Mouse (Mus musculus): Measurements from ENCODE around the gene Gadd45gip1. TPM values are rescaled to one million over a fixed set of nuclear protein-coding genes. Genes with fewer than 3 reads are reported as not detected.
"Not testable (repeated sequence)": the region's sequence is repeated elsewhere in the genome, so short reads cannot be mapped to it uniquely, and the experiment has no call there.

The Gadd45gip1 gene
- total RNA-seq, 1 experiment from 2014 or later: 14.1 TPM

DNA sequence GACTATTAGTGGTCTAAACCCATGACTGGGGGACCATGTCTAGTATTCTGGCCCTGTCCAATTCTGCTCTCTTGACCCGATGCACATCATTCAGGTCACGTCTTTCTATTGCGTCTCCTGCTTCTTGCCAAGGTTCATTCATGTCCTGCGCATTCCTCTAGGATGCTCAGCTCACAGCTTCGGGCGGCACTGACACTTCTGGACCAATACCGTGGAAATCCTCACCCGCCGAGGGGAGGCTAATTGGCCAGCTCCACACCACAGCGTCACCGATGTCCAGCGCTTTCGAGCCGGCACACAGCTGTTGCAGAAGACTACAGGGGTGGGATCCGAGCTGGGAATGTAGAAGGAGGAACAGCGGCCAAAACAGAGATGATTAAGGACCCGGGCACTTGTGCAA lies 15.2 kb upstream of the Gadd45gip1 start:
- no peak for ATAC-seq (ENCODE audit: extremely low read depth, insufficient number of reproducible peaks, low FRiP score, poor library complexity, severe bottlenecking)

DNA sequence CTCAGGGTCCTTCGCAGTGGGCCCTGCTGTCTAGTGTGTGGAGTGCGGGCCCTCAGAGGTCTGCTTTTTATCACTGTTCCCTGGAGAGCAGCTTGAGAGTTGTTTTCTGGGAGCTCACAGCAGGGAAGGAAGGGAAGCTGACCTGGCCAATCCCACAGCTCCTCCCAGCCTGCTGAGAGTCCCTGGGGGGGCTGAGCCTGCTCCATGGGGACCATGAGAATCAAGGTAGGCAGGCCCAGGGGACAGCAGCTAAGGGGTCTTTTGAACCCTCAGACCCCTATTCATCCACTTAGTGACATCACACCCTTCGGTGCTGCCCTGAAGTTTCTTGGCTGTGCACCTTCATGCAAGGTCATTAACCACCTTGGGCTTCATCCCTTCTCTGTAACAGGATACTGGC lies 8.6 kb upstream of the Gadd45gip1 start, which contains the start of gene Dand5:
TSS of gene Dand5 (minus strand) at position 101 of the 400 bp plus-strand sequence.
- no peak for ATAC-seq (ENCODE audit: extremely low read depth, insufficient number of reproducible peaks, low FRiP score, poor library complexity, severe bottlenecking)

DNA sequence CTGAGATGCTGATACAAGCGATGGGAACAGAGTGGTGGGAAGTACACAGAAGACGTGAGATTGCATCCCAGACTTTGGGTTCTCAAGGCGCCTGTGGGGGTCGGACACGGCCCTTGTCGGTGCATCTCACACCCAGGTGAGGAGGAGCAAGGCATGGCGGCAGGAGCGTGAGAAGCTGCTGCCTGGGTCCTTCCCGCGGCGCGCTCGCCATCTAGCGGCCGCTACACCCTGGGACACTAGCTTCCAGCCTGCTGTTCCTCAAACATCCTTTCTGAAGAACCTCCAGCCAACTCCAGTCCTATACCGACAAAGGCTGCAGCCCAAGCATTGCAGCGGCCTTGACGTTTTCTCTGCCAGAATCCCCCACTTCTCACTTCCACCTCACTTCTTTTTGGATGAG lies 7.7 kb upstream of the Gadd45gip1 start:
- peak; percentile 80 for ATAC-seq (ENCODE audit: extremely low read depth, insufficient number of reproducible peaks, low FRiP score, poor library complexity, severe bottlenecking)

DNA sequence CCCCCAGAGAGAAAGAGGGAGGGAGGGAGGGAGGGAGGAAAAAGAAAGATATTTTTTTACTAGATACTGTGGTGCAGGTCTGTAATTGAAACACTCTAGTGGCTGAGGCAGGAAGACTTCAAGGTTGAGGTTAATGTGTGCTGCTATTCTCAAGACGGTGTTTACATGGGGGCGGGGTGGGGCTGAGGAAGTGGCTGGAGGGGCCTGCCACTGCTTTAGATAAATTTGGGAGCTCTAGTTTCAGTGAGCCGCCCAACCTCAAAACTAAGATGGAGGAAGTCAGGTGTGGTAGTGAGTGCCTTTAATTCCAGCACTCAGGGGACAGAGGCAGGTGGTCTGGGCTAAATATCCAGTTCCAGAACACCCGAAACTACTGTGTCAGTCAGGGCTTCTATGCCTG lies 5.7 kb upstream of the Gadd45gip1 start:
- ATAC-seq (ENCODE audit: extremely low read depth, insufficient number of reproducible peaks, low FRiP score, poor library complexity, severe bottlenecking): peak; percentile 22; the same call in 1 of the 2 replicates

DNA sequence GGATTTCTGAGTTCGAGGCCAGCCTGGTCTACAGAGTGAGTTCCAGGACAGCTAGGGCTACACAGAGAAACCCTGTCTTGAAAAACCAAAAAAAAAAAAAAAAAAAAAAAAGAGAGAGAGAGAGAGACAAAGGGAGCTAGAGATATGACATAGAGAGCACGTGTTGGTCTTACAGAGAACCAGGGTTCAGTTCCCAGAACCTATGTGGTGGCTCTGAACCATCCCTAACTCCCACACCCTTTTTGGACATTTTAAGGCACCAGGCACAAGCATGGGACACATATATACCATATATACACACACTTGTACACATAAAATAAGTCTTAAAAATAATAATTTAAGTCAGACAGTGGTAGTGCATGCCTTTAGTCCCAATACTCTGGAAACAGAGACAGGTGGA lies 4.8 kb upstream of the Gadd45gip1 start:
- ATAC-seq (ENCODE audit: extremely low read depth, insufficient number of reproducible peaks, low FRiP score, poor library complexity, severe bottlenecking): not testable (repeated sequence)

DNA sequence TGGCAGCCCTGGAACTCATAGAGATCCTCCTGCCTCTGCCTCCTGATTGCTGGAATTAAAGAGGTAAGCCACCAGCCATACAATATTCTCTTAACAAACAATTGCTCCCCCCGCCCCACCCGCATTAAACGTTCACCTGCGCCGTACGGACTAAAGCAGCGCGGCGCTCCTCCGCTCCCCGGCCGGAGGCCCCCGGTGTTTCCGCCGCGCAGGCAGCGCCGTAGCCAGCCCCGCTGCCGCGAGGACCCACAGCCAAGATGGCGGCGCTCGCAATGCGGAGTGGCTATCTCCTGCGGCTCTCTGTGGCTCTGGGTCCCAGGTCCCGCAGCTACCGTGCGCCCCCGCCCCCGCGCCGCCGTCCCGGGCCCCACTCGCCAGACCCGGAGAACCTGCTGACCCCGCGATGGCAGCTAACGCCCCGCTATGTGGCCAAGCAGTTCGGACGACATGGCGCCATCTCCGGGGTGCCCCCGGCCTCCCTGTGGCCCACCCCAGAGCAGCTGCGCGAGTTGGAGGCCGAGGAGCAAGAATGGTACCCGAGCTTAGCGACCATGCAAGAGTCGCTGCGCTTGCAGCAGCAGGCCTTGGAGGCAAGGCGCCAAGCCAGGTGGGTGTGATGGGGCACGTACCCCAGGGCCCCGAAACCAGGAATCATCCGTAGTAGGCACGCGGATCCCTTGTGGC lies 854 bp downstream of the Gadd45gip1 start:
- peak; percentile 68 for ATAC-seq (ENCODE audit: extremely low read depth, insufficient number of reproducible peaks, low FRiP score, poor library complexity, severe bottlenecking)

DNA sequence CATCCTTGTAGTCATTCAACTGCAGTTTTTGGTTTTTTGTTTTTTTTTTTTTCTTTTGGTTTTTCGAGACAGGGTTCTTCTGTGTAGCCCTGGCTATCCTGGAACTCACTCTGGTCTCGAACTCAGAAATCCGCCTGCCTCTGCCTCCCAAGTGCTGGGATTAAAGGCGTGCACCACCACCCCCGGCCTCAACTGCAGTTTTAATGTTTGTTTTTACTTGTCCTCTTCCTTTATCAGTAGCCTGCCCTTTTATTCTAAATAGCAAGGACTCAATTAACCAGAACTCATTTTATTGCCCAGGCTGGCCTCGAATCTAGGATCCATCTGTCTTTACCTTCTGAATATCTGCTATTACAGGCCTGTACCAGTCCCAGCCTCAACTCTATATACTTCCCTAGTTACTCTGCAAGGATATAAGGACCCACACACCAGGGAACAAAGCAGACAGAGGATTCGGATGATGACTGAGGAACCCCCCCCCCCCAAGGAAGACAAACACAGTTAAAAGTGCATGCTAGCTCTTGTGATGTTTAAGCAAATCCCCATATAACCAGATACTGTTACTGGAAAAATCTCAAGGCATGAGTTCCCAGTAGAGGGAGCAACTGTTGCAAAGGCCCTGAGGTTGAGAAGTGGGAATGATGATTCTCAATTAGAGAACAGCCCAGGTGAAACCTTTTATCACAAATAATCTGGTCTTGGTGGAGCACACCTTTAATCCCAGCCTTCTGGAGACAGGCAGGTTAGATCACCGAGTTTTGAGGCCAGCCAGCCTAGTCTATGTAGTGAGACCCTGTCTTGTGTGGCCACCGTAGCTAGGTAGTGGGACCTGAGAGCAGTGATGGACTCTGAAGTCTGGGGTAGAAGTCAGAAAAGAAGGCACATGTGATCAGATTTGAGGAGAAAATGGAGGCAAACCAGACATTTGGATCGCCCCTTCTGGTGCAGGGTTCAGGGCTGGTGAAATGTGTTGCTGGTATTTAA lies 1.7 kb downstream of the Gadd45gip1 start:
- ATAC-seq (ENCODE audit: extremely low read depth, insufficient number of reproducible peaks, low FRiP score, poor library complexity, severe bottlenecking): no peak

DNA sequence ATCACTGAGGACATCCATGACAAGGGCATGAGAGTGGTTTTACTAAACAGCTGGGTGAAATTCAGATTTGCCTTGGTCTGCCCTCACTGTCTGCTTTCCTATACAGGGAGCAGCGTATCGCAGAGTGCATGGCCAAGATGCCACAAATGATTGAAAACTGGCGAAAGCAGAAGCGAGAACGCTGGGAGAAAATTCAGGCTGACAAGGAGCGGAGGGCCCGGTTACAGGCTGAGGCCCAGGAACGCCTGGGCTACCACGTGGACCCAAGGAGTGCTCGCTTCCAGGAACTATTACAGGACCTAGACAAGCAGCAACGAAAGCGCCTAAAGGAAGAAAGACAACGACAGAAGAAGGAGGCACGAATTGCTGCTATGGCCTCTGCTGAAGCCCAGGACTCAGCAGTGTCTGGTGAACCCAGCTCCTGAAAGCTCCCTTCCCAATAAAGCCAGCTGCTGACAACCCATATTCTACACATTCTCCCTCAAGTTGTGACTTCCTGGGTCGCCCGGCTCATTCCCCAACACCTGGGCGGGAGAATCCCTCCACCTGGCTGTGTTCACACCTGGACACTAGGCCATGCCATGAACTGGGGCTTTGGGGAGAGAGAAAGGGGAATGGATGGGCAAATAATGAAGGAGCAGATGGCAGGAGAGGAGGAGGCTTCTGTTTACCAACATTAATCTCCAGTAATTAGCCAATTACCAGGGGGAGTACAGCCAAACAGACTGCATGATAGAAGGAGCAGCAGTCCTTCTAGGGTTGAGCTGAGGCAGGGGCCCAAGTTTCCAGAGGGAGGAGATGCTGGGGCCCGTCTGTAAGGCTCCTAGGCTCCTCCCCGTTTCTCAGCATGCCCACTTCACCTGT lies 2.9 kb downstream of the Gadd45gip1 start:
- ATAC-seq (ENCODE audit: extremely low read depth, insufficient number of reproducible peaks, low FRiP score, poor library complexity, severe bottlenecking): no peak

DNA sequence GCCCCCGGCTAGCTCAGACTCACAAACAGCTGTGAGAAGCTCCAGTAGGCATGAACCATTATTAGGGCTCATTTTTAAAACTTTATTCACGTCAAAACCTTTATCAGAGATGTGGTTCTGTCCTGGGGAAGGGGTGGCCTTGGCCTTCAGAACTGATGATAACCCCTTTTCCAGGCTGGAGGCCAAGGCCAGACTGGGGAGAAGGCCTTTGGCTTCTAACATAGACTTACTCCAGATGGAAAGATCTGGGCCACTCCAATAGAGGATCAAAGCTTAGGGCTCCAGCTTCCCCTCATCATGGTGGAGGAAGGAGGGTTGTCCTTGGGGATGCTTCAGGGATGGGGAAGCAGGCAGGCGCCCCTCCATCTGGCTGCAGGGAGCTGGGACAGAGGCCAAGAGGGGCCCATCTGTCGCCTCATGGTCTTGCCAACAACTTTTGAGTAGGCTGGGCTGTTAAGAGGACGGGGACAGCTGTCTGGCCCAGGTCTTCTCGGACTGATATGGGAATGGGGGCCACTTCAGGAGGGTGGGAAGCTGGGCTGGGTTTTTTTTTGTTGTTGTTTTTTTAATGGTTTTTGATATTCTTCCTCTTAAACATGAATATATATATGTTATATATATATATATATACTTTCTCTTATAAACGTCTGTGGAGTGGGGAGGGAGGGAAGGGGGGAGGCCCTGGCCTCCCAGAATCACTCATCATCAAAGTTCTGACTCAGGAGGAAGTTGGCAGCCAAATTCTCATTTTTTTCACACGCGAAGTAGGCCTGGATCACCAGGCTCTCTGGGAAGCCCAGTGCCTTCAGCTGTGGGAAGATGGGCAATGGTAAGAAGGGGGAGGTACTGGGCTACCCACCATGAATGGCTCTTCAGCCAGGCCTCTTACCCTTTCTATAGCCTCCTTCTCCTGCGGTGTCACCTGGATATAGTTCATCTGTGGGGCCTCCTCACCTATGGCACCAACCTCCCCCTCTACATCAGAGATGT lies 3.8 kb downstream of the Gadd45gip1 start:
- ATAC-seq (ENCODE audit: extremely low read depth, insufficient number of reproducible peaks, low FRiP score, poor library complexity, severe bottlenecking): no peak

DNA sequence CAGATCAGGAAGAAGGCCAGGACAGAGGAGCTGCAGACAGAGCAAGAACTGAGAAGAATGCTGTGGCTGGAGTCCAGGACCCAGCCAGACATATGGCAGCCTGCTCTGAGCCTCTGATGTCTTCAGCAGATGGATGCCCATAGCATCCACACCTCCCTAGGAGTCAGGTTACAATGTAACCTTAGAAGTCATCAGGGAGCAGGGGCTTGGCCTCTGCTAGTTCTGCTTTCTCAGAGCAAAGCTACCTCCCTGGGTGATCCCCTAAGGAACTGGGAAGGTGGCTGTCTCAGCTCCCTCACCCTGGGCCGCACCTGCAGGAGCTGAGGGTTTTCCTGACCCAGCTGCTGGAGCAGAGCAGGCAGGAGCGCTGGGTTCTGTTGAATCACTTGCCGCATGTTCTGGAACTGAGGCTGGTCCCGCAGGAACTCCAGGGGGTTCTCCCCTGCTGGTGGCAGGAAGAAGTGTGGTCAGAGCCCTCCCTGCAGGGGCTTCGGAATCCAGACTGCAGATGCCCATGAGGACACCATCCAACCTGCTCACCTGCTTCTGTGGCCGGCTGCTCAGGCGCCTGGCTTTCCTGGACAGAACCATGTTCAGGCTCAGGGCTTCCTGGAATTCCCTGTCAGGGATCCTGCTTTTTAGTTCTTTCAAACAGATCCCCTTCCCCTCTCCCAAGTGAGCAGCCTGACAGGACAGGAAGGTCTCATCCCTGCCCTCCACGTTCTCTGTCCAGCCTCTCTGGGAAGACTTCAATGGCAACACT lies 6.0 kb downstream of the Gadd45gip1 start:
- ATAC-seq (ENCODE audit: extremely low read depth, insufficient number of reproducible peaks, low FRiP score, poor library complexity, severe bottlenecking): no peak

DNA sequence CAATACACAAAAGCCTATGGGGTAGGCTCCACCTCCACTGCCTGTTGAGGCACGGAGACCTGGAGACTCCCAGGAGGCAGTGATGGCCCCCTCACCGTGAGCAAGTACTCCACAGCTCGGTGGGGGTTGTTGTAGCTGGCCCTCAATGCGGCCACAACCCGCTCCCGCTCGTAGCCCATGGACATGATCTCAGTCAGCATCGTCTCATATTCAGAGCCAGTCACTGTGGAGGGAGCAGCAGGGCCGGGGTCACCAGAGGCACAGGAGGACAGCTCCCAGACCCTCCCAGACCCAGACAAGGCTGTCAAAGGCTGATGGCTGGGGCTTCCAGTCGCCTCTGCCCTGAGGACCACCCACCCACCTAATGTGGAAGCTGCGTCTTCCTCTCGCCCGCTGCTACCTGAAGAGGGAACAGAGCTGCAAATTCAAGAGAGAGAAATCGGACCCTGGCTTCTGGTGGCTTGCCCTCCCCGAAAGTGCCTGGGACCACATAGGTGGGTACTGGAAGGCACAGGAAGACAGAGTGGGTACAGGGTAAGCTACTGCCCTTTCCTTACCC lies 6.7 kb downstream of the Gadd45gip1 start:
- no peak for ATAC-seq (ENCODE audit: extremely low read depth, insufficient number of reproducible peaks, low FRiP score, poor library complexity, severe bottlenecking)

DNA sequence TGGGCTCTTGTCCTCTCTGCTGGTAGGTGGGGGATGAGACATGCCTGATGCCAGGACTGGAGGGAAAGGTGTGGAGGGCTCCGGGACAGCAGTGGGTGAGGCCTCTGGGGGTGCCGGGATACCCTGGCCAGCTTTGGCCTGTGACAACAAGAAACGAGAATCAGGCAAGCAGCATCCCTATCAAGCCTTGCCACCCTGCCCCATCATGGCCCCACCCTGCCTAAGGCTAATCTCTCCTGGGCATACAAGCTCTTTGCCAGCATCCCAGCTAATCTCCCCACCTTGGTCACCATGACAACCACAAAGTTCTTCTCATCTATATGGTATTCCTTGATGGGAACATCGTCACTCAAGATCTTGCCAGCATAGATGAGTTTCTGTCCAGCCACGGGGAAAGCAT lies 7.2 kb downstream of the Gadd45gip1 start:
- ATAC-seq (ENCODE audit: extremely low read depth, insufficient number of reproducible peaks, low FRiP score, poor library complexity, severe bottlenecking): no peak

DNA sequence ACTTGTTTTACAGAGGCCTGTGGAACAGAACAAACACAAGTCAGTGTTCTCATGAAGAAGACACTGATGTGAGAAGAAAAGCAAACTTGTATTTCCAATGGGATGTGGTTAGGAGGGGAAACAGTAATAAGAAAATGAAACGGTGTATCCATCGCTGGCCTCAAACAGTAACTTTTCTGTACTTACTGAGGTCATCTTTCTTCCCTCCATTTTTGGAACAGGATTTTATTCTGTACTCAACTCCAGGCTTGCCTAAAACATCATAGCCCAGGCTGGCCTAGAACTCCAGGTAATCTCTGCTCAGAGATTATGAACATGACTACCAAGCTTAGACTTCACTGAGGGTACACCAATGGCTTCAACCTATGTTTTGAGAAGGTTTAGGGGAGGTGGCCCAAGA lies 8.1 kb downstream of the Gadd45gip1 start:
- no peak for ATAC-seq (ENCODE audit: extremely low read depth, insufficient number of reproducible peaks, low FRiP score, poor library complexity, severe bottlenecking)

DNA sequence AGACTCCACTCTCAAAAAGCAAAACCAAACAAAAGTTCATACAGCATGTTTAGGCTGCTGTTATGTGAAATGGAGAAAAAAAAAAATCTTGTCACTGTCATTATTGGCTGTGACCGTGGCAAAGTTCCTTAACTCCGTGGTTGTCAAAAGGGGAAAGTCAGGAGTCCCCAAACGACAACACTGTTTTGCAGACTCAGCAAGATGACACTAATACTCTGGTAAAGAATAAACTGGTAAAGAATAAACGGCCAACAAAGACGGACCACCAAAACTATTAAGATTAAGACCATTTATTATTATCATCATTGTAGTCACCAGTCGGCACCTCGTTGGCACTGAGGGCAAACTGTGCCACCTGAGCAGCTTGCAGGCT lies 8.5 kb downstream of the Gadd45gip1 start:
- no peak for ATAC-seq (ENCODE audit: extremely low read depth, insufficient number of reproducible peaks, low FRiP score, poor library complexity, severe bottlenecking)

DNA sequence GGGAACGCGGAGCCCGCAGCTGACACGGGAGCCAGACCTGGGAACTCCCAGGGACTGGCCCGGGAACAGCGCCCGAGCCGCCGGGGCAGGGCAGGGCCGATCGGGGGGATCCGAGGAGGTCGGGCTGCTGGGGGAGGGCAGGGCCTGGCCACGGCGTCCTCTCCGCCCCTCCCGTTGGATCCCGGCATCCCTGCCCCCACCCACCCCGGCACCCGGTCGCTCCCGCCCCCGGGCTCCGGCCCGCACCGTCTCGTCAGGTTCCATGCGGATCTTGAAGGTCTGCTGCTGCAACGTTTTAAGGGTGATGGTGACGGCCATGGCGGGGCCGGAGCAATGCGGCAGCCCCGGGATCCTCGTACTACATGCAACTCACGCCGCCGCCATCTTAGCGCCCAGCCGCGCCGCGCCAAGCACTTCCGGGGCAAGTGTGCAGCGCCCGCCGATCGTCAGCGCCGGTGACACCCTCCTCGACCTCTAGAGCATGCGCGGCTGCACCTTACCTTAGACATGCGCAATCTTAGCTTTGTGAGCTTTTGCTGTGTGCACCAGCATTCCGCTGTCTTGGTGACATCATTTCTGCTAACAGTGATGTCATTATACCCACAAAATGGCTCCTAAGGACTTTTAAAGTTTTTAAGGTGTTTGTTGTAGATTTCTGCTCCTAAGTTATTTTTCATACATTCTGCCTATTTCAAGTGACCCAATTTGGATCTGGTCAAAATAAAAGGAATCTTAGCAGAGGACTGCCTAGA lies 9.1 kb downstream of the Gadd45gip1 start, which contains the start of gene Rad23a:
TSS of gene Rad23a (minus strand) at position 418 of the 752 bp plus-strand sequence.
- peak; percentile 95 for ATAC-seq (ENCODE audit: extremely low read depth, insufficient number of reproducible peaks, low FRiP score, poor library complexity, severe bottlenecking)

DNA sequence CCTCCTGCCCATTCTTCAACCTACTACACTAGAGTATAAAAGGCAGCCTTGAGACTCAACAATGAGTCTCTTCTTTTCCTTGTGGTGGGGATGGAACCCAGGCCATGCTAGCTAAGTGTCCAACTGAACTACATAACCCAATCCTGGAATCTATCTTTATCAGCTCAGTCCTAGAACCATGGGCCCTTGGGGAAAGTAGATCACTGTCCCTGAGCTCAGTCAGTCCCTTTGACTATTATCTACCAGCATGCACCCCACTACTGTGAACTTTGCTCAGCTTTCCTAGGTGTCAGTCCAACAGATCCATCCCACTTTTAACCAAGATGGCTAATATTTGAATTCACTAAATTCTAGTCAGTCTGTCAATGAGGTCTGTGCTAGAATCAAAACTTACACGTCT lies 10.2 kb downstream of the Gadd45gip1 start:
- ATAC-seq (ENCODE audit: extremely low read depth, insufficient number of reproducible peaks, low FRiP score, poor library complexity, severe bottlenecking): no peak

Measured in neutrophil, adult 5-6 weeks (primary cell).